Mouse (Mus musculus): ENCODE results near the gene Casq2. TPM values are rescaled to one million over a fixed set of nuclear protein-coding genes. Genes with fewer than 3 reads are reported as not detected.

The Casq2 gene
- not detected for polyA plus RNA-seq (2017; shearing (Covaris generic))

GRCm38 (mm10) chr3:102086283-102086682 is at the start of gene Casq2:
TSS of gene Casq2 (plus strand) at chr3:102086415.

Other genes with a start within 250 kb of the Casq2 start
- not detected for gene Mab21l3, start 237.5 kb upstream of the Casq2 start, polyA plus RNA-seq (2017; shearing (Covaris generic))
- gene Slc22a15, start 162.0 kb upstream of the Casq2 start, polyA plus RNA-seq (2017; shearing (Covaris generic)): 5.3 TPM
- not detected for gene Nhlh2, start 76.3 kb upstream of the Casq2 start, polyA plus RNA-seq (2017; shearing (Covaris generic))
- not detected for gene Vangl1, start 118.3 kb downstream of the Casq2 start, polyA plus RNA-seq (2017; shearing (Covaris generic))

Measured in CD4-positive, CD25-positive, alpha-beta regulatory T cell, adult 9 weeks (primary cell).